8 mouse cellular contexts compared by ENCODE assay signal in genomic region chr5:126623205-126623604, GRCm38 (mm10).
DNase-seq lines count a peak whose midpoint lies in the region; ATAC-seq and TF ChIP-seq lines count a peak whose summit lies in the region.

No protein-coding gene starts in this region.

- TF ChIP-seq CTCF in lung, postnatal 0 days (IDR thresholded peaks at IDR 0.05), result peak; percentile 51

- no peak for ATAC-seq in hindbrain, embryonic 14.5 days (ENCODE audit: low FRiP score)
- ATAC-seq in hindbrain, embryonic 12.5 days (ENCODE audit: low FRiP score), result no peak
- ATAC-seq in lung, postnatal 0 days, result no peak
- no peak for ATAC-seq in monocyte, adult 5-6 weeks (replicated peaks; ENCODE audit: insufficient number of reproducible peaks, low FRiP score, low TSS enrichment, poor library complexity, severe bottlenecking)

- no peak overlapping the region for H3K9ac ChIP-seq in hindbrain, embryonic 14.5 days
- no peak overlapping the region for H3K9ac ChIP-seq in hindbrain, embryonic 12.5 days
- H3K9ac ChIP-seq in lung, postnatal 0 days (replicated peaks; ENCODE audit: low read depth), result no peak overlapping the region

- H3K36me3 ChIP-seq in hindbrain, embryonic 14.5 days (replicated peaks; ENCODE audit: control insufficient read depth, insufficient read depth), result no peaks in the 10 kb centered on the region
- H3K36me3 ChIP-seq in hindbrain, embryonic 12.5 days, result no peaks in the 10 kb centered on the region
- H3K36me3 ChIP-seq in lung, postnatal 0 days (ENCODE audit: insufficient read depth, low read length), result no peaks in the 10 kb centered on the region

- H3K27me3 ChIP-seq in hindbrain, embryonic 14.5 days (ENCODE audit: control insufficient read depth, insufficient read depth, low read length), result no peaks in the 10 kb centered on the region
- H3K27me3 ChIP-seq in hindbrain, embryonic 12.5 days, result no peaks in the 10 kb centered on the region
- no peaks in the 10 kb centered on the region for H3K27me3 ChIP-seq in lung, postnatal 0 days (replicated peaks; ENCODE audit: insufficient read depth, low read length)

- no peak for TF ChIP-seq EP300 in lung, postnatal 0 days (IDR thresholded peaks at IDR 0.05)

- H3K9me3 ChIP-seq in hindbrain, embryonic 14.5 days (ENCODE audit: control insufficient read depth, low read length), result no peaks in the 10 kb centered on the region
- no peaks in the 10 kb centered on the region for H3K9me3 ChIP-seq in hindbrain, embryonic 12.5 days (replicated peaks)
- H3K9me3 ChIP-seq in lung, postnatal 0 days (ENCODE audit: low read length), result 0 out of 2 replicates have a peak, but pooled peaks cover 3% of the 10 kb centered on the region

- no peak overlapping the region for H3K27ac ChIP-seq in hindbrain, embryonic 14.5 days
- H3K27ac ChIP-seq in hindbrain, embryonic 12.5 days, result no peak overlapping the region
- no peak overlapping the region for H3K27ac ChIP-seq in lung, postnatal 0 days (ENCODE audit: low read length)

- no peaks in the 10 kb centered on the region for H3K4me1 ChIP-seq in hindbrain, embryonic 14.5 days (replicated peaks; ENCODE audit: control insufficient read depth, insufficient read depth, low read length)
- no peaks in the 10 kb centered on the region for H3K4me1 ChIP-seq in hindbrain, embryonic 12.5 days
- no peaks in the 10 kb centered on the region for H3K4me1 ChIP-seq in lung, postnatal 0 days (ENCODE audit: insufficient read depth, low read depth, low read length)

- 11% methylated on average over 6 of the region's 6 CpGs for WGBS in hindbrain, embryonic 14.5 days
- 12% methylated on average over 6 of the region's 6 CpGs for WGBS in hindbrain, embryonic 12.5 days
- WGBS in lung, postnatal 0 days, result 12% methylated on average over 6 of the region's 6 CpGs

- no peak overlapping the region for H3K4me3 ChIP-seq in hindbrain, embryonic 14.5 days (replicated peaks; ENCODE audit: low read length)
- no peak overlapping the region for H3K4me3 ChIP-seq in hindbrain, embryonic 12.5 days
- H3K4me3 ChIP-seq in lung, postnatal 0 days (ENCODE audit: low read depth, low read length), result no peak overlapping the region

- no peak overlapping the region for H3K4me2 ChIP-seq in hindbrain, embryonic 14.5 days (replicated peaks)
- no peak overlapping the region for H3K4me2 ChIP-seq in hindbrain, embryonic 12.5 days (replicated peaks)
- H3K4me2 ChIP-seq in lung, postnatal 0 days (replicated peaks; ENCODE audit: low read depth, low read length), result no peak overlapping the region

- DNase-seq in hindbrain, embryonic 14.5 days (ENCODE audit: low spot score), result peak; percentile 68
- peak; percentile 47 for DNase-seq in NIH3T3 (ENCODE audit: low read depth)
- DNase-seq in cerebellum, postnatal 14 days, result peak; percentile 80 to 86
- DNase-seq in kidney, postnatal 36 days, result peak; percentile 17 to 77
- peak; percentile 5 for DNase-seq in lung, postnatal 0 days (ENCODE audit: low spot score)
- no peak for DNase-seq in spleen, postnatal 36 days (ENCODE audit: low spot score in 2 of 2)

Comparison
In these comparisons a context has a peak if more than half of its experiments do, and no peak if none do; other contexts are left out.
1. DNase-seq: peak in hindbrain, embryonic 14.5 days (single experiment), NIH3T3 (single experiment), cerebellum, postnatal 14 days (2 of 2), kidney, postnatal 36 days (2 of 2) and lung, postnatal 0 days (single experiment); none in spleen, postnatal 36 days (0 of 2).